In genomic region chr17:5976221-5977055, GRCm38 (mm10) we compare ENCODE assay signal across 9 mouse cellular contexts. TPM values are rescaled to one million over a fixed set of nuclear protein-coding genes. Genes with fewer than 3 reads are reported as not detected.
DNase-seq lines count a peak whose midpoint lies in the region; ATAC-seq lines count a peak whose summit lies in the region.
"Had no signal": no experiment of that assay in that cellular context is flagged by ENCODE, and none has a peak within 500 bp of the region (broad histone marks: within the 10 kb centered on the region; RNA-seq: fewer than 3 reads in every experiment).

No protein-coding gene starts in this region.

- no peaks in the 10 kb centered on the region for H3K36me3 ChIP-seq in heart, embryonic 14.5 days (ENCODE audit: control insufficient read depth, insufficient read depth, low read length)
- no peaks in the 10 kb centered on the region for H3K36me3 ChIP-seq in liver, embryonic 16.5 days (ENCODE audit: control insufficient read depth, insufficient read depth)
- H3K36me3 ChIP-seq: limb, embryonic 12.5 days had no signal

- intact Hi-C loops in left cerebral cortex, postnatal 10 days (cut with DNase I): loop anchor here (5.0 kb wide), 1 partner anchor 34 kb away; the partner anchor contains the start of gene Synj2

- H3K4me3 ChIP-seq in heart, embryonic 14.5 days (ENCODE audit: control insufficient read depth in 1 of 2, insufficient read depth in 1 of 2, low read depth in 1 of 2, low read length in 2 of 2): no peak overlapping the region
- no peak overlapping the region for H3K4me3 ChIP-seq in liver, embryonic 16.5 days (ENCODE audit: low read depth, low read length)
- H3K4me3 ChIP-seq: limb, embryonic 12.5 days had no signal

- 60% methylated on average over 20 of the region's 20 CpGs for WGBS in heart, embryonic 14.5 days
- WGBS in liver, embryonic 16.5 days (ENCODE audit: insufficient replicate concordance): 45% methylated on average over 20 of the region's 20 CpGs

- peak overlapping the region; percentile 43 for H3K4me2 ChIP-seq in heart, embryonic 14.5 days (ENCODE audit: low read length)
- peak overlapping the region; percentile 30 for H3K4me2 ChIP-seq in liver, embryonic 16.5 days (ENCODE audit: low read depth, low read length)

- H3K27me3 ChIP-seq in heart, embryonic 14.5 days (ENCODE audit: control insufficient read depth, insufficient read depth, low read length): no peaks in the 10 kb centered on the region
- H3K27me3 ChIP-seq in liver, embryonic 16.5 days (ENCODE audit: control insufficient read depth, insufficient read depth, low read depth, low read length): no peaks in the 10 kb centered on the region; the same call in 1 of the 2 replicates
- H3K27me3 ChIP-seq: limb, embryonic 12.5 days had no signal

- H3K4me1 ChIP-seq in heart, embryonic 14.5 days (ENCODE audit: control insufficient read depth in 2 of 2, insufficient read depth in 2 of 2, low read length in 2 of 2): peaks cover 48 to 53% of the 10 kb centered on the region in 2 experiments
- peaks cover 25% of the 10 kb centered on the region for H3K4me1 ChIP-seq in liver, embryonic 16.5 days (ENCODE audit: control insufficient read depth, low read depth, low read length)

- peak overlapping the region; percentile 41 for H3K9ac ChIP-seq in heart, embryonic 14.5 days (ENCODE audit: low read length)
- no peak overlapping the region for H3K9ac ChIP-seq in liver, embryonic 16.5 days (ENCODE audit: low read depth, low read length)

- DNase-seq in left cerebral cortex, adult 18-20 months (ENCODE audit: low spot score in 2 of 2): peak; percentile 58 to 68
- no peak for DNase-seq in left cerebral cortex, postnatal 10 days (ENCODE audit: extremely low spot score in 1 of 2, low spot score in 2 of 2)
- DNase-seq in T-cell, adult 2 months (ENCODE audit: low spot score): peak; percentile 24
- DNase-seq in telencephalon, adult 2 months (ENCODE audit: low read depth, low spot score): peak; percentile 68
- no peak for DNase-seq in adrenal gland, postnatal 10 days
- DNase-seq in cerebellum, postnatal 14 days: no peak

- no peaks in the 10 kb centered on the region for H3K9me3 ChIP-seq in heart, embryonic 14.5 days (ENCODE audit: control insufficient read depth, low read length)
- H3K9me3 ChIP-seq in liver, embryonic 16.5 days (replicated peaks; ENCODE audit: control insufficient read depth, low read length): no peaks in the 10 kb centered on the region
- H3K9me3 ChIP-seq: limb, embryonic 12.5 days had no signal

- peak overlapping the region; percentile 45 to 62 for H3K27ac ChIP-seq in heart, embryonic 14.5 days (replicated peaks in 1 of 2; ENCODE audit: control insufficient read depth in 1 of 2, insufficient read depth in 1 of 2, low read depth in 2 of 2, low read length in 2 of 2)
- H3K27ac ChIP-seq in liver, embryonic 16.5 days (ENCODE audit: low read length): peak overlapping the region; percentile 74
- H3K27ac ChIP-seq: limb, embryonic 12.5 days had no signal

- no peak for ATAC-seq in heart, embryonic 14.5 days (ENCODE audit: insufficient number of reproducible peaks, insufficient read depth, low FRiP score, low read depth)
- ATAC-seq in liver, embryonic 16.5 days (ENCODE audit: low read depth): peak; percentile 80

RNA-seq across cellular contexts. Expression of gene Synj2, which starts 35.4 kb away (rescaled TPM):
- total RNA-seq in left cerebral cortex, adult 18-20 months (2021): 100 to 1,000 TPM; 121 to 135 TPM
- 10 to 100 TPM; 32.8 to 34.8 TPM for total RNA-seq in left cerebral cortex, postnatal 10 days (2021)
- polyA plus RNA-seq in heart, embryonic 14.5 days (2014; fragmentation: Nextera tagmentation; extraction: Ambion mirVana): 4.3 and 4.7 TPM in 2 replicates
- 2.5 and 3.0 TPM in 2 replicates for polyA plus RNA-seq in liver, embryonic 16.5 days (2015; fragmentation: Nextera tagmentation; extraction: Ambion mirVana)
- total RNA-seq in adrenal gland, postnatal 10 days (2021): 10 to 100 TPM in 1 of 2 experiments, 1 to 10 TPM in 1; 8.2 to 15.4 TPM

Comparison
In these comparisons a context has a peak if more than half of its experiments do, and no peak if none do; other contexts are left out.
1. DNase-seq: peak in left cerebral cortex, adult 18-20 months (2 of 2), T-cell, adult 2 months (single experiment) and telencephalon, adult 2 months (single experiment); none in left cerebral cortex, postnatal 10 days (0 of 2), adrenal gland, postnatal 10 days (single experiment) and cerebellum, postnatal 14 days (0 of 2).